Mouse (Mus musculus) forebrain, embryonic 10.5 days (tissue): ENCODE data around the gene Zgpat. TPM values are rescaled to one million over a fixed set of nuclear protein-coding genes. Genes with fewer than 3 reads are reported as not detected.

Experiments
- DNase-seq: peaks from one replicate; pipeline ENCODE4 v3.0.0-alpha.2; 2017; ENCODE audit warnings: low spot score; ENCODE audit errors: extremely low spot score
- H3K27ac ChIP-seq: fragments of 300-500 bp; sonication (generic); 2 replicates; pipeline ENCODE4 v1.5.1; 2016; ENCODE audit warnings: mild to moderate bottlenecking
- H3K27me3 ChIP-seq: fragments of 300-500 bp; sonication (generic); 2 replicates; pipeline ENCODE4 v1.6.1; 2016; ENCODE audit warnings: mild to moderate bottlenecking; ENCODE audit not compliant: poor library complexity, severe bottlenecking
- H3K36me3 ChIP-seq: fragments of 300-500 bp; sonication (generic); replicated peaks from 2 replicates; pipeline ENCODE4 v1.6.1; 2016; ENCODE audit warnings: mild to moderate bottlenecking, moderate library complexity
- H3K4me1 ChIP-seq: fragments of 300-500 bp; sonication (generic); 2 replicates; pipeline ENCODE4 v1.6.1; 2016
- H3K4me3 ChIP-seq: fragments of 300-500 bp; sonication (generic); 2 replicates; pipeline ENCODE4 v1.5.1; 2016; ENCODE audit warnings: mild to moderate bottlenecking, moderate library complexity
- H3K9me3 ChIP-seq: fragments of 300-500 bp; sonication (generic); 2 replicates; pipeline ENCODE4 v1.6.1; 2016; ENCODE audit warnings: mild to moderate bottlenecking, moderate library complexity
- WGBS: fragments of 180-500 bp; shearing (Covaris S2); methylation state at CpG from one replicate; pipeline ENCODE4 v1.1.7; 2016; 5-methylcytosine and 5-hydroxymethylcytosine counted together
- polyA plus RNA-seq: library from polyadenylated mRNA; unstranded; fragments of >200 nt; fragmentation: Nextera tagmentation; extraction: Ambion mirVana; gene quantifications from 2 replicates; pipeline ENCODE4 v1.2.1, GENCODE M21; 2016

The Zgpat gene
- 43.7 and 47.4 TPM in 2 replicates for polyA plus RNA-seq

DNA sequence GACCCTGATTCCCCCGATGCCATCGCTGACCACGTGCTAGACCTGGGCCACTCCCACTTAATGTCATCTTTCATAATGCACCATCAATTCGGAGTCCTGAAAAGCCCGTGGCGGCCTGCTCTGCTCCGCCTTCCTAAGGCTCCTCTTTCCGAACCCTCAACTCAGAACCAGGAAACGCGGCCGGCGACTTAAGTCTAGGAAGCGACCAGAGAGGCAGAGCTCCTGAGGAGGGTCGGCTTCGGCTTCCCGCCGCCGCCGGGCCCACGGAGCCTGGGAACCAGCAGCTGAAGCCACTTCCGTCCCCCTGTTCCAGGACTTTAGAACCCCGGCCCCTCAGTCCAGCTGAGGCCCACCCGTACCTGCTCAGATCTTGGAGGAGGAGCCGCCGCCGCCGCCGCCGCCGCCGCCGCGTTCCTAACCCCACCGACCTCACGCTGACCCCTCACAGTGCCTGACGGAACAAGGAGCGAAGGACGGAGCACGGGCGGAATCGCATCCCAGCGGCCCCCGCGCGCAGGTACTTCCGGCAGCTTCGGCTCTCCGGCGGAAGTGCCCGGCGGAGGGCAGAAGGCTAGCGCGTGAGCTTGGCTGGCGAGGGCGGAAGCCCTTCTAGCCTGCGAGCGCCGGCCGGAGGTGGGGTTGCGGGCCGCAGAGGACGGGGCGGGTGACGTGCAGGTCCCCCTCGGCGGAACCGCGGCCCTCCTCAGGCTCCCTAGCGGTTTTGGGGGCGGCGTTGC is at the start of gene Zgpat, which contains the start of gene Arfrp1:
TSS of gene Zgpat (plus strand) at position 69 of the 737 bp plus-strand sequence.
TSS of gene Arfrp1 (minus strand) at position 545 of the 737 bp plus-strand sequence.
- Histone ChIP-seq H3K4me1 (peaks cover 46% of the 10 kb centered on the region), H3K27ac (peak within 1 kb of the TSS; percentile 95), H3K36me3 (peaks cover 65% of the 10 kb centered on the region), H3K27me3 (no peaks in the 10 kb centered on the region), H3K9me3 (0 out of 2 replicates have a peak, but pooled peaks cover 4% of the 10 kb centered on the region), H3K4me3 (peak within 1 kb of the TSS; percentile 92)
- WGBS: under 1% methylated on average over 71 of the region's 71 CpGs
- peak; percentile 91 for DNase-seq

DNA sequence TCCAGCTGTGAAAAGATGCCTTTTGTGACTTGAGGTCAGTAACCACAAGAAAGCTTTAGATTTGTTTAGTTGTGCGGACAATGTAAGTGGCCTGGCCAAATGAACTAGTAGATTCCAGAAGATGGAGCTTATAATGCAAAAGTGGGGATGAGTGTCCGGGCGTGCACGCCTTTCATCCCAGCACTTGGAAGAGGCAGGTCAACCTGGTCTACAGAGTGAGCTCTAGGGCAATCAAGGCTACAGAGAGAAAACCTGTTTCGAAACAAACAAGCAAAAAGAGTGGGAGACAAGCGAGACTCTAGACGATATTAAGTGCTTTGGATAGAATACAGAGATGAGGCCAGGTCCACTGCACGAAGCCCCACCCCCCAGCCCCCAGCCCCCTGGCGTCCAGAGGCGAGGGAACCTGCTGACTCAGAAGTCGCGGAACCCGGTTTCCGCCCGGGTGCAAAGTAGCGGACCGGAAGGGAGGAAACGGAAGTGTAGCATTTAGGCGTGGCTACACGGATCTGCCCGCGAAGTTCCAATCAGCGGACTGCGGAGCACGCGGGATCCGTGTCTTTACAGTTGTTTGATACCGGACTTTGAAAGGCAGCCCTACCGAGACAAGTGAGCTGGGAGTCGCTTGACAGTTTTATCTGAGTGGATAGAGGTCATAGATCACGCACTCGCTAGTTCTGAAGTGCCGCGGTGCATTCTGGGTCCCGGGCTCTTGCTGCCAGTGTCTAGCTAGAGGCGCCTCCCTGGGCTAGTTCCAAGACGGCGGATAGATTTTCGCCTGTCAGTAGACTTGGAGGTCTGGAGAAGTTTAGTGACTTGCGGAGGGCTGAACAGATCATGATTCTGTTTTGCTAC is 45.3 kb upstream of the Zgpat start, which contains the start of gene Rtel1:
TSS of gene Rtel1 (plus strand) at position 492 of the 855 bp plus-strand sequence.
- DNase-seq: peak; percentile 91
- H3K36me3 ChIP-seq: peaks cover 31% of the 10 kb centered on the region
- WGBS: 6% methylated on average over 40 of the region's 40 CpGs

DNA sequence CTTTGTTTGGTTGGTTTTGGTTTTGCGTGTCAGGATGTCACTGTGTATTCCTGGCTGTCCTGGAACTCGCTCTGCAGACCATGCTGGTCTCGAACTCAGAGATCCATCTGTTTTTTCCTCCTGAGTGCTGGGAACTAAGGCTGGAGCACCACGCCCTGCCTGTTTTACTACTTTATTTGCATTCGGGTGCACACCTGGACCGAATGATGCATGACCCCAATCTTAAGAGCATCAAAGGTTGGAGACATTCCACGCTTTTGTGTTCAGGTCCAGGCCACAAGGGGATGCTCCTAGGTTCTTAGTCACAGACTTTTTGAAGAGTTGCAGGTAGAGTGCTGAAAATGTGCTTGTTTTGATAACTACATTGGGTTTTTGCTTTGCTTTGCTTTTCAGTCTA is 44.6 kb upstream of the Zgpat start:
- Histone ChIP-seq H3K27ac (peak overlapping the region; percentile 90), H3K27me3 (peaks cover 16% of the 10 kb centered on the region), H3K4me3 (peak overlapping the region; percentile 68), H3K4me1 (peaks cover 16% of the 10 kb centered on the region), H3K9me3 (no peaks in the 10 kb centered on the region), H3K36me3 (peaks cover 38% of the 10 kb centered on the region)
- WGBS: 17% methylated on average over 7 of the region's 7 CpGs
- no peak for DNase-seq

More for the DNA sequence above, 45.3 kb upstream of the Zgpat start, which contains the start of gene Rtel1:
- H3K9me3 ChIP-seq: no peaks in the 10 kb centered on the region
- H3K27me3 ChIP-seq: peaks cover 22% of the 10 kb centered on the region
- H3K4me1 ChIP-seq: peaks cover 18% of the 10 kb centered on the region
- H3K4me3 ChIP-seq: peak within 1 kb of the TSS; percentile 68
- H3K27ac ChIP-seq: peak within 1 kb of the TSS; percentile 90

DNA sequence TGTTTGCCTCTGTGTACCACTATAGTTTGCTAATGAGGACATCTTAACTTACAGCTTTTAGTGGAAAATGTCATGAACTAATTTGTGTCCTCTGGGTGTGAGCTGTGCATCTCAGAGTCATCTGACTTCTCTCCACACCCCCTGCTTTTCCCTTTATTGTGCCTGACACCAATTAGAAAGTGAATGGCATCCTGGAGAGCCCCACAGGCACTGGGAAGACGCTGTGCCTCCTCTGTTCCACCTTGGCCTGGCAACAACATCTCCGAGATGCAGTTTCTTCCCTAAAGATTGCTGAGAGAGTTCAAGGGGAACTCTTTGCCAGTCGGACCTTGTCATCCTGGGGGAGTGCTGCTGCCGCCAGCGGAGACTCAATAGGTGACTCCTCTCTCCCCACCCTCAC is 42.6 kb upstream of the Zgpat start:
- no peaks in the 10 kb centered on the region for H3K27me3 ChIP-seq
- no peaks in the 10 kb centered on the region for H3K9me3 ChIP-seq
- no peak for DNase-seq
- 79% methylated on average over 5 of the region's 5 CpGs for WGBS
- H3K27ac ChIP-seq: no peak overlapping the region
- no peak overlapping the region for H3K4me3 ChIP-seq
- peaks cover 16% of the 10 kb centered on the region for H3K4me1 ChIP-seq
- H3K36me3 ChIP-seq: peaks cover 58% of the 10 kb centered on the region

DNA sequence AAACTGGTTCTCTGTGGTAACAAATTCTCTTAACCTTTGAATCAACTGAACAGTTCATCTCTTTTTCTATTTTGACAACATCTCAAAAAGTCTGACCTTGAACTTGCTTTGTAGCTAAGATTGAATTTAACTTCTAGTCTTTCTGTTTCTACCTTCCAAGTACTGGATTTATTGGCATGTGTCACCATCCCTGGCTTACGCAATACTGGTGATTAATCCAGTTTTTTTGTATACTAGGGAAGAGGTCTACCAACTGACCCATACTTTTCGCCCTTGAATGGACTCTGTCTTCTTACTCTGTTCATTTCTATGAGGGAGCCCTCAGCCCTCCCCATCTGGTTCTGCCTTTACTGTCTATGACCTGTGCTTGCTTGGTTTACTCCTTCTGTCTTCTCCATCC is 38.6 kb upstream of the Zgpat start:
- Histone ChIP-seq H3K36me3 (peaks cover 93% of the 10 kb centered on the region), H3K9me3 (no peaks in the 10 kb centered on the region), H3K4me3 (no peak overlapping the region), H3K4me1 (no peaks in the 10 kb centered on the region), H3K27me3 (no peaks in the 10 kb centered on the region), H3K27ac (no peak overlapping the region)
- no peak for DNase-seq
- 92% methylated on average over 2 of the region's 2 CpGs for WGBS

DNA sequence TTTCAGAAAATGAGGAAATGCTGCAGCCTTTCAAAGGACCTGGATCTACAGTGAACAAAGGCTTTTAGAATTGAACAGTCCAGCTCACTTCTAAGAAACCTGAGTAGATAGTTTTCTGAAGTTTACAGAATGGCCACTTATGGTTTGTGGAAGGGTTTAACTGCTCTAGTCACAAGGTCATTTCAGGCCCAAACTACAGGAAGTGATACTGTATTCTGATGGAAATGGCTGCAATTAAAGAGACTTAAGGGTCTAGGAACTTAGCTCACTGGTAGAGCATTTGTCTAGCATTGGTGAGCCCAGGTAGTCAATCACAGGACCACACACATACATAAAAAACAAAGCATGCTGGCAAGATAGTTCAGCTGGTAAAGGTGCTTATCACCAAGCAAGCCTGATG is 32.2 kb upstream of the Zgpat start:
- no peaks in the 10 kb centered on the region for H3K9me3 ChIP-seq
- no peaks in the 10 kb centered on the region for H3K27me3 ChIP-seq
- H3K36me3 ChIP-seq: peaks cover 93% of the 10 kb centered on the region
- no peak overlapping the region for H3K4me3 ChIP-seq
- no peak overlapping the region for H3K27ac ChIP-seq
- H3K4me1 ChIP-seq: no peaks in the 10 kb centered on the region
- no peak for DNase-seq

DNA sequence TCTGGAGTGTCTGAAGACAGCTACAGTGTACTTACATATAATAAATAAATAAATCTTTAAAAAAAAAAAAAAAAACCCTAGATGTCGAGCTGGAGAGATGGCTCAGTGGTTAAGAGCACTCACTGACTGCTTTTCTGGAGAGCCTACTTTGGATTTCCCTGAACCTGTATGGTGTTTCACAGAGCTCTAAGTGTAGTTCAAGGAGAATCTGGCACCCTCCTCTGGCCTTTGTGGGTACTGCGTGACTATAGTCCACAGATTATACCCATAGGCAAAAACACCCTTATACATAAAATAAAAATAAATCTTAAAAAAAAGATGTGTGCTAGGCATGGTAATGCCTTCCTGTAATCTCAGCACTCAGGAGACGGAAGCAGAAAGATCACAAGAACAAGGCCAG is 30.7 kb upstream of the Zgpat start:
- DNase-seq: peak; percentile 46
- Histone ChIP-seq H3K9me3 (no peaks in the 10 kb centered on the region), H3K4me3 (no peak overlapping the region), H3K27ac (no peak overlapping the region), H3K4me1 (no peaks in the 10 kb centered on the region), H3K36me3 (peaks cover 92% of the 10 kb centered on the region), H3K27me3 (no peaks in the 10 kb centered on the region)
- WGBS: 69% methylated on average over 3 of the region's 3 CpGs

DNA sequence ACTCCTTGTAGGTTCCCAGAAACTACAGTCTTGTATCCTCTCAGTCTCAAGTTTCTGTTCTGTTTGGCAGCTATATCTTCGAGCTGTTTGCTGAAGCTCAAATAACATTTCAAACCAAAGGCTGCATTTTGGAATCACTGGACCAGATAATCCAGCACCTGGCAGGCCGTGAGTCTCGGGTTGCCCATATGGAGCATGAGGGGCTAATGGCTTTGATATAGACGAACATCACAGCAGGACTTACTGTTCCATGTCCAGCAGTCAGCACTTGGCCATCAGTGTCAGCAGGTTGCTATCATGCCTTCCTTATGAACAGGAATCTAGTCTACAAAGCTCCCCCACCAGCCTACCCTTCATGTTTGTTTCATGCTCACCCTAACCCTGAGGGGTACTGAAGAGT is 24.3 kb upstream of the Zgpat start:
- Histone ChIP-seq H3K4me1 (no peaks in the 10 kb centered on the region), H3K27me3 (no peaks in the 10 kb centered on the region), H3K4me3 (no peak overlapping the region), H3K9me3 (no peaks in the 10 kb centered on the region), H3K27ac (no peak overlapping the region), H3K36me3 (peaks cover 98% of the 10 kb centered on the region)
- 90% methylated on average over 4 of the region's 4 CpGs for WGBS
- DNase-seq: no peak

DNA sequence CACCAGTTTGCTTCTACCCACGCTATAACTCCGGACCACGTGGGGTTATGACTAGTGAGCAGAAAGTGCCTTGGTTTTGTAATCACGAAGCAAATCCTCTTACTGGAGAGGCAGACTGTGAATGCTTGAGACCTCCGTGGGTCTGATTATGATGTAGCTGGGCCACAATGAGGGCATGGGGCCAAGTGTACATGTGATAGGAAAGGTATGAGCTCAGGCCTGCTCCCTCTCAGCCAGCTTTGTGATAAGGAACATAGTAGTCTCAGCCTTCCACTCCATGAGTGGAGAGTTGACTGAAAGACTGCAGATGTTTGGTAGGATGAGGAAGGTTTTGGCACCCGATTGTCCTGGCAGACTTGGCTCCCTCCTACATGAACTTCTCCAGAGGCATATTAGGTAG is 22.0 kb upstream of the Zgpat start:
- Histone ChIP-seq H3K27me3 (no peaks in the 10 kb centered on the region), H3K4me1 (no peaks in the 10 kb centered on the region), H3K4me3 (no peak overlapping the region), H3K9me3 (no peaks in the 10 kb centered on the region), H3K36me3 (peaks cover 98% of the 10 kb centered on the region), H3K27ac (no peak overlapping the region)
- 92% methylated on average over 6 of the region's 6 CpGs for WGBS
- no peak for DNase-seq

DNA sequence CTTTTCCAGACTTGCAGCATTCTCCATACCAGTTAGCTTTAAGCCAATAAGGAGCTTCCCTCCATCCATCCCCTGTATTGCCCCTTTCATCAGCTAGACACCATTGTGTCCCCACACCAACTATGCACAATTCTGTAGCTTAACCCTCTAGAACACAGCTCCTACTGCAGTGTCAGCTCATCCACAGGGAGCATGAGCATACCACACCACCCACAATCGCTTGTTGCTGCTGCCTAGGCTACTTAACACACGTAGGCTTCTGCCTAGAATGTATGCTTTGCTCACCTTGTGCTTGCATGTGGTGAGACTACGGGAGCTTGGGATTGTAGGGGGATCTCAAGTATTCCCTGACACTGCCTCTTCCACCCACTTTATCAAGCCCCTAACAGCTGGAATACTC is 7.9 kb upstream of the Zgpat start:
- WGBS: 90% methylated on average over 3 of the region's 3 CpGs
- no peaks in the 10 kb centered on the region for H3K27me3 ChIP-seq
- no peak overlapping the region for H3K27ac ChIP-seq
- peaks cover 100% of the 10 kb centered on the region for H3K36me3 ChIP-seq
- H3K4me1 ChIP-seq: no peaks in the 10 kb centered on the region
- H3K4me3 ChIP-seq: no peak overlapping the region
- no peaks in the 10 kb centered on the region for H3K9me3 ChIP-seq
- no peak for DNase-seq

DNA sequence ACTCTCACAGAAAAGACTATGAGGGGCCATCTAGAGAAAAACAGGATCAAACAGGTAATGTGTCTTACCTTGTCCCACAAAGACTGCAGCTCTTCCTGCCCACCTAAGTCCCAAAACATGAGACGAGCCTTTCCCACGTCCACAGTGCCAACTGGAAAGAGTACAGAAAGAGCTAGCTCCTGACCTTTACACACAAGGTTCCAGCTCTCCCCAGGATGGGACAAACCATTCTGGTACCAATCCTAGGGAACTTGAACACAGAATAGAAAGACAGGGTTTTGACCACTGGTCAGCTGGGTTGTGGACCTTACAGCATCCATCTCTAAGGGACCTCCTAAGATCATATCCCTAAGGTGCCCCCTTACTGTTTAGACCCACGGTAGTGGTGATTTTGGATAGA is 782 bp upstream of the Zgpat start:
- H3K36me3 ChIP-seq: peaks cover 65% of the 10 kb centered on the region
- peak overlapping the region; percentile 95 for H3K27ac ChIP-seq
- 77% methylated on average over 3 of the region's 3 CpGs for WGBS
- H3K4me3 ChIP-seq: peak overlapping the region; percentile 92
- no peak for DNase-seq
- no peaks in the 10 kb centered on the region for H3K9me3 ChIP-seq
- H3K4me1 ChIP-seq: peaks cover 45% of the 10 kb centered on the region
- no peaks in the 10 kb centered on the region for H3K27me3 ChIP-seq

DNA sequence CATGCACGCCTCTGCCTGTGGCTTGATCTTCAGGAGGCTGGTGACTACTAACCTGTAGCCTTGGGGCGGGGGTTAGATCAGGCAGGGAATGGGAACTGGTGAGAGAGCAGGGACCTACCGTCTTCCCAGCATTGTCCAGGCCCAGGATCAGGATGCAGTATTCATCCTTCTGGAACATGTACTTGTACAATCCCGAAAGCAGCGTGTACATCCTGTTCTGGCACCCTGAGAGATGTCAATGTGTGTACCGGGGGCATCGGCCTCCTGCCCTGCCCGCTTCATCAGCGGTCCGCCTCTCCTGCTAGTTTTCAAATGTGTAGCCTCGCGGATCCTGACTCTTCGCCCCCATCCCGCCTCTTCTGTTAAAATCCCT is 255 bp upstream of the Zgpat start:
- Histone ChIP-seq H3K4me1 (peaks cover 46% of the 10 kb centered on the region), H3K4me3 (peak overlapping the region; percentile 92), H3K27me3 (no peaks in the 10 kb centered on the region), H3K27ac (peak overlapping the region; percentile 95), H3K9me3 (no peaks in the 10 kb centered on the region), H3K36me3 (peaks cover 65% of the 10 kb centered on the region)
- no peak for DNase-seq
- WGBS: 14% methylated on average over 14 of the region's 14 CpGs

DNA sequence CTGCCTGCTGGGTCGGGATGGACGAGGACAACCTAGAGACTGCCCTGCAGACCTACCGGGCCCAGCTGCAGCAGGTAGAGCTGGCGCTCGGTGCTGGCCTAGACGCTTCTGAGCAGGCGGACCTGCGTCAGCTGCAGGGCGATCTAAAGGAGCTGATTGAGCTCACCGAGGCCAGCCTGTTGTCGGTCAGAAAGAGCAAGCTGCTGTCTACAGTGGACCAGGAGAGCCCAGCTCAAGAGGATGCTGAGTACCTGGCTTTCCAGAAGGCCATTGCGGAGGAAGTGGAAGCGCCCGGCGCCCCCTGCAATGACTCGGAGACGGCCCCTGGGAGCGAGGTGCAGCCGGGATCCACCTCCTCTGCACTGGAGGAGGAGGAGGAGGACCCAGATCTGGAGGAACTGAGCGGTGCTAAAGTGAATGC is 937 bp downstream of the Zgpat start:
- DNase-seq: peak; percentile 46
- Histone ChIP-seq H3K4me3 (peak overlapping the region; percentile 92), H3K27ac (peak overlapping the region; percentile 95), H3K27me3 (no peaks in the 10 kb centered on the region), H3K4me1 (peaks cover 46% of the 10 kb centered on the region), H3K36me3 (peaks cover 65% of the 10 kb centered on the region), H3K9me3 (0 out of 2 replicates have a peak, but pooled peaks cover 6% of the 10 kb centered on the region)
- WGBS: 0% methylated on average over 20 of the region's 20 CpGs
